Mouse (Mus musculus) myocyte (in vitro differentiated cells): Measurements from ENCODE around the gene Dhx30.

Source experiments
- CEBPB ChIP-seq: IDR thresholded peaks from 2 replicates; pipeline ENCODE4 v1.6.1; 2011; ENCODE audit warnings: mild to moderate bottlenecking, moderate library complexity; ENCODE audit not compliant: poor library complexity, insufficient read depth, severe bottlenecking
- E2F4 ChIP-seq: IDR thresholded peaks from one replicate; pipeline ENCODE4 v1.6.1; 2011; ENCODE audit warnings: mild to moderate bottlenecking, control low read depth, moderate library complexity; ENCODE audit not compliant: insufficient read depth
- MAX ChIP-seq: IDR thresholded peaks from one replicate; pipeline ENCODE4 v1.6.1; 2011; ENCODE audit warnings: low read depth, mild to moderate bottlenecking, control low read depth
- POLR2A ChIP-seq: IDR thresholded peaks from one replicate; pipeline ENCODE4 v1.6.1; 2011; ENCODE audit warnings: low read depth, mild to moderate bottlenecking, control low read depth, moderate library complexity; ENCODE audit not compliant: insufficient read length
- SRF ChIP-seq: IDR thresholded peaks from one replicate; pipeline ENCODE4 v1.6.1; 2011; ENCODE audit warnings: low read depth; ENCODE audit not compliant: control insufficient read depth, insufficient read length
- TCF12 ChIP-seq: IDR thresholded peaks from one replicate; pipeline ENCODE4 v1.6.1; 2011; ENCODE audit warnings: mild to moderate bottlenecking, control low read depth; ENCODE audit not compliant: poor library complexity, insufficient read depth, severe bottlenecking
- TCF3 ChIP-seq: IDR thresholded peaks from one replicate; pipeline ENCODE4 v1.6.1; 2011; ENCODE audit warnings: low read depth, control low read depth; ENCODE audit not compliant: insufficient read length
- USF1 ChIP-seq: IDR thresholded peaks from one replicate; pipeline ENCODE4 v1.6.1; 2011; ENCODE audit warnings: low read depth, mild to moderate bottlenecking, control low read depth, moderate library complexity

DNA sequence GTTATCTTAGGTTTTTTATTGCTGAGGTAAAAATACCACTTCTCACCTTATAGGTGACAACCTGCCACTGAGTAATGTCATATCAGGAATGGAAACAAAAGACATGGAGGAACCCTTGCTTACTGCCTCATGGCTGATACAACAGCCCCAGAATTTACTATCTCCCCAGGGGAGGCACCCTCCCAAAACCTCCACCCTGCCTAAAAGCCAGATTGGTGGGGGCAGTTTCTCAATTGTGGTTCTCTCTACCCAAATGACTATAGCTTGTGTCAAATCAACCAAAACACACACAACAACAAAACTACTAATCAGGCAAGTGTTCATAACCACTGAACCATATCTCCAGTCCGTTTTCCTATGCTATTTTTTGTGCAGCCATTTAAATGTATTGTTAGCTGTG lies 619 bp upstream of the Dhx30 start:
- TF ChIP-seq CEBPB (no peak), POLR2A (no peak), E2F4 (no peak), SRF (no peak), TCF12 (no peak), MAX (no peak), USF1 (no peak), TCF3 (no peak)
